Mouse (Mus musculus) cerebellum, adult 8-10 months (tissue): Measurements from ENCODE around the gene Matn1.
A peak's percentile ranks its signal among the peaks of the same experiment; 100 is the strongest.

Experiments used
- DNase-seq: peaks from one replicate; pipeline ENCODE4 v3.0.0; 2022

Gene Matn1

DNA sequence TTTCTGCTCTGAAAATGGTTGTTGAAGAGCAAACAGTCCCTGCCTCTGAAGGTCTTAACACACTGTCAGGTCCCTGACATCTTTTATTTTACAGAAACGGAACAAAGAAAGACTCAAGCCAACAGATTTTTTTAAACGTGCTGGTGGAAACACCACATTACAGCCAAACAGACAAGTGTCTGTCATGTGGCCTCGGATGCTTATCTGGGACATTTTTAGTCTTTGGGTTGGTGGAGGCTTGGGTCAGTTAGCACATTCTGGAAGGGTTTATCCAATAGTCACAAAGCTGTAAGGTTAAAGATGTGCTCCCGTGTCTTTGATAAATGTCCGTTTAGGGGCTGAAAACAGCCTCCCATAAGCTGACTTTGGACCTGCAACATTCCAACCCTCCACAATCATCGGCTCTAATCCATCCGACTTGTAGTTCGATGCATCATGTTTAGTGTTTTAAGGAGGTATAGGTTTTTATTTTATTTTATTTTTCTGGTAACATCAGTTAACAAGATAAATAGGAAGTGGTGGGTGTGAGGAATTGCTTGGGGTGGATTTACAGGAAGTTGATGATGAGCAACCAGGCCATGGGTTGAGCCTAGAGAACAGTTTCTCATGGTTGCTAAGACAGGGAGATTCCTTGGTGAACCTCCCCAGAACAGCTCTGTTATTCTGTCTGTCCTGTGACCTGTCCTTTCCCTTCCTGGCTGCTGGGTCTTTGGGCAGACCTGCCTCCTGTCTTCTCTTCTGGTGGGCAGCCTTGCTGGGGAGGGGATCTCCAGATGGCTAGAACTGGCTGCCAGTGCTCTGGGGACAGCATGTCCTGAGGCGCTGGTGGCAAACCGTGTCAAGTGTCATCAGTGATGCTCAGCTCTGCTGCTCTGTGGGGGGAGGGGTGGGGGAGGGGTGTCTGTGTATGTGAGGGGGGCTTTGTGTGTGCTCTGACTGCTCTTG, 25.1 kb upstream of the Matn1 start:
- DNase-seq = no peak

DNA sequence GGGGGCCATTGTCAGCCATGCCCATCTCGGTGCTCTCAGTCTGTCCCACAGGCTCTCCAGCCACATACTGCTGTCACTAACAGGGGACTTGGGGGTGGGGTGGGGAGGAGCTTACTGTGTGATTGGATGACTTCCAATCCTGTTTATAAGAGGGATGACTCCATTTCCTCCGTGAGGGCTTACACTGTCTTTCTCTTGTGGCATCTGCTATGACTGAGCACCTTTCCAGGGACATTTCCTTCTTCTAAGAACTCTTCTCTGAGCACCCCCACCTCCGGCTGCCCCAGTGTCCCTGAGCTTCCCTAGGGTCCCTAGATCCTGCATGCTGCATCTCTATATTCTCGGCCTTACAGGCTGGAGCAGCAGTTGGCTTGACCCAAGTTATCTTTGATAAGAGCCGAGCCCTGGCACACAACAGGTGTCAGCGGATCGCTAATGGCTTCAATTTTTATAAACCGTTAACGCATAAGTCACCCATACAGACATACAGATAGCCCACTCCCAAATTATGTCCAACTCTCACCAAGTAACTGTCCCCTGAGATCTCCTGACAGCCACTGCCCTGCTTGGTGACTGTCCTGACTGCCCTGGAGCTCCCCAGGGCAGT, 24.3 kb upstream of the Matn1 start:
- no peak for DNase-seq

DNA sequence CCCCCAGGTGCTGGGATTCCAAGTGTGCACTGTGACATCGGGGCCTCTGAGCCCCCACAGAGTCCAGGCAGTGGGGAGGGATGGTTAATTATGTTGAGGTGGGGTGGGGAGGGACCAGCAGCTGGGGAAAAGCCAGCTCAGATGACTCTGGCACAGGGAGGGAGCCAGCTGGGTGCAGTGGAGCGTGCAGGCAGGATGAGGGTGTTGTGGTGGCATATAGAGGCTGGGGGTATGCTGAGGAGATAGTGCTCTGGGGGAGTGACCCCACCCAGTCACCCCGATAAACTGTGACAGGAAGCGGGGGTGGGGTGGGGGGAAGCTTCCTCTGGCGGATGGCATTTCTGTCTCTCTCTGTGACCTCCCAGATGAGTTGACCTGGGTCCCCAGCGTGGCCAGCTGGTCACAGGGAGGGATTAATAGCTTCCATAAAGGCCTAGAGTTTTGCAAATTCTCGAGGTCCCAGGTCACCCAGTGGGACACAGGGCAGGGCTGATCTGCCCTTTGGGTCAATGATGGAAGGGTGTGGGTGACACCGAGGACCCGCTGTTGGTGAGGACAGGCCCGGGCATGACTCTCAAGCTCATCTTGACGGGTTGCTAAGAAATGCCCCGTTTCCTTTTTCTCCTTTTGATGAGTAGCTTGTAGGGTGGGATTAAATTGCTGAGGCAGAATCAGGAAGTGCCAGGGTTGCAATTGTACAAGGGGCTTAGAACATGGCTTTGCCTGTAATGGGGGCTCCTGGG, 23.1 kb upstream of the Matn1 start:
- no peak for DNase-seq

DNA sequence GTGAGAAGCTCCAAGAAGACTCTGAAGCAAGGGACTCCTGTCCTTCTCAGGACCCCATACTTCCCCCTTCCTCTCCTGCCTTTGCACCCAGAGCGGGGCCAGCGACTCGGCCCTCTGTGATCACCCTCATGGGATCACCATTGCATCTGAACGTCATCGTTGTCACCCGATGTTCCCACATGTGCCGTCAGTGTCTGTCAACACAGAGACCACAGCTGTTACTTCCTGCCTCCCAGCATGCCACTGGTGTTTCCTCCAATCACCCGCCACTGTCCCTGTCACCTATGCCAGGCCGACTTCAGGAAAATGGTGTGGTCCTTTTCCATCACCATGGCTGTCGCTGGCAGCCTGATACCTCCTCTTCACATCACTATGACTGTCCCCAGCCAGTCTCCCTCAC, 22.2 kb upstream of the Matn1 start:
- no peak for DNase-seq

DNA sequence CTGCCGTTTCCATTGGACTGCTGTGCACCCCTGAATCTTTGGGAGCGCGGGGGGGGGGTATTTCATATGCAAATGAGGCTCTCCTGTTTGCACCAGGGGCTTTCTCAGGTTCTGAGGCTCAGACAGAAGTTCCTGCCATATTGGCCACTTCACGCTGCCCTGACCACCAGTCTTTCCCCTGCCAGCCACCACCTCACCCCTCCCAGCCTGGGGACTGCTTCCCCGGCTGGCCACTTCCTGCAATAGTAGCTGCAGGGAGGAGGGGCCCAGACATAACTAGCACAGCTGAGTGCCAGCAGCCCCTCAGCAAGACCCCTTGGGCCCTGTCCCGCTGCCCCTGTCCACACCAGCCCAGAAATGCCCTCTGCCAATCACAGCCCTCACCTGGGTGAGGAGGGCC, 17.9 kb upstream of the Matn1 start:
- DNase-seq = no peak

DNA sequence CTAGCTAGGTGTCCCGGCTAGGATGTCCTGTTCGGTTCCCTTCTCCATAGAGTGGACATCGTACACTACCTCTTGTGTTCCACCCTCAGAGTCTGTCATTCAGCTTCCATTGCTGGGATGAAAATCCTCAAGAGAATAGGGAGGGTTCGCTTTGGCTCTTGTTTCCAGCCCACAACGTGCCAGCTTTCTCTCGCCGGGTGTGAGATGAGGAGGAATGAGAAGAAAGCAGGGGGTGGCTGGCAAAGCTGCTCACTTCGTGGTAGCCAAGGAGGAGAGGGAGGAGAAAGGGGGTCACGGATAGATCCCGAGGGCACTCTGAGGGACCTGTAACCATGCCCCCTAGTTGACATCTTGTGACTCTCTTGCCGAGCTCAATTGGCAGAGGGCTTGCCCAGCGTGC, 16.4 kb upstream of the Matn1 start:
- DNase-seq = no peak

DNA sequence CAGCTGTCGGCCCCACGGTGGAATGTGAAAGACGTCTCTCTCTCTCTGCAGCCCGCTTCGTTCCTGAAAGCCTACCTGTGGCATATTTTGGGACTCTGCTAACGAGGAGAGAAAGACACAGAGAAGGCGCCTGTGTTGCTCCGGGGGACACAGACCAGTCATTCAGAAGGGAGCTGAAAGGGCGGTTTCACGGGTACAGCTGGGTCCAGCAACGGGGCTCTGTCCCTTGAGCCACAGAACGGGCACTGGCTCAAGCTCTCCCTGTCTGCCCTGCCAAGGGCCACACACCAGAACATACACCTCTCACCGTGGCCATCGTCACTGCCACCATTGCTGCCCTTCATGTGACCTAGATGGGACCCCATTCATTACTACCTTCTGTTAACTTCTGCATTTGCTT, 1.5 kb upstream of the Matn1 start:
- DNase-seq = no peak

DNA sequence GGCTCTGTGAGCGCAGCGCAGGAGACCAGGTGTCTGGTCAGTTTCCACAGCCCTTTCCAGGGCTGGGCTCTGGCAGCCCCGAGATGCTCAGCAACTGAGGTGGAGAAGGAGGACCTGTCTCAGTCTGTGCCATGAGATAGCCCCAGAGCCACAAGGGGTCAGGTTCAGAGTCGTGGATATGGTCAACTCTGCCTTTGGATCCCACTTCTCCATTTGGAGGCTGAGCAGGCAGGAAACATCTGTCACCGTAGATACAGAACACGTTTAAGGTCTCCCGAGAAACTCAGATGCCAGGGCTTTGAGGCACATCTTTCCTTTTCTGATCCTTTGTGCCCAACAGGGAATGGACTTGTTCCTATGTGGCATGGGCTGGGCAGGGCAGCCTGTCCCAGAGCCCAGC, 594 bp downstream of the Matn1 start:
- no peak for DNase-seq

DNA sequence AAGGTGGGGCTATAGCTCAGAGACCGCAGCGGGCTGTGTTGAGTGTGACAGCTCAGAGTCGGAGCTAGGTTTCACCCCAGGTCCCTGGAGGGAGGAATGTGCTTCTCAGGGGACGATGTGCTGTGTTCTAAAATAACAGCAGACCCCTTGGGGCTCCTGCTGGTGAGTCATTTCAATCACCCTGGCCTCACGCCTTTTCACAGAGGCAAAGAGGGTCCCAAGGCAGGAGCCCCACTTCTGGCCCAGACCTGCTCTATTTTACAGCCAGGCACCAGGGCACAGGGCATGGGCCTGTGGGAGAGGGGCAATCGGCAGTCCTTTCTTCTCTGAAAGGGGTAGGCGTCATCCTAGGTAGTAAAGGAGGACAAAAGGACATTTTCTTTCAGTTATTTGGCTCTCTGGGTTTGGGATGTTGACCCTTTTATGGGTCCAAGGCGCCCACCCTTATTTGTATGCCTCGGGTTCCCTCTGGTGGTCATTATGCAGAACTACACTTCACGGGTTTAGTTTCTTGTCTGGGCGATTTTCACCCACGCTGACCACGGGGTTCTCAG, 3.0 kb downstream of the Matn1 start:
- DNase-seq = peak; percentile 21

DNA sequence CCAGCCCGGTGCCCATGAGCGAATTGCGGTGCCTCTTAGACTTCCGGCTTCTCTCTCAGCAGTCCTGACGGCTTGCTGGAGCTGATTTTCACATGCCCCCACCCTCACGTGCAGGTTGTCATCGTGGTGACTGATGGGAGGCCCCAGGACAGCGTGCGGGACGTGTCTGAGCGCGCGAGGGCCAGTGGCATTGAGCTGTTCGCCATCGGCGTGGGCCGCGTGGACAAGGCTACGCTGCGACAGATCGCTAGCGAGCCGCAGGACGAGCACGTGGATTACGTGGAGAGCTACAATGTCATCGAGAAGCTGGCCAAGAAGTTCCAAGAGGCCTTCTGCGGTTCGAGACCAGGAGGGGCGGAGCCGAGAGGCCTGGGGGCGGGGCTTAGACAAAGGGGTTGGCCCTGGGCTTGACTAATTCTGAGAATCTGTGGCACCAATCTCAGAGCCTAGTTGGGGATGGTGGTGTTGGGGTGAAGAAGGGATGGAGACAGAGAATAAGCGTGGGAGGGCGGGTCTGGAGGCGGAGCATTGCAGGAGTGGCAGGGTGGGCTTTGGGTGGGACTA, 5.7 kb downstream of the Matn1 start:
- no peak for DNase-seq

DNA sequence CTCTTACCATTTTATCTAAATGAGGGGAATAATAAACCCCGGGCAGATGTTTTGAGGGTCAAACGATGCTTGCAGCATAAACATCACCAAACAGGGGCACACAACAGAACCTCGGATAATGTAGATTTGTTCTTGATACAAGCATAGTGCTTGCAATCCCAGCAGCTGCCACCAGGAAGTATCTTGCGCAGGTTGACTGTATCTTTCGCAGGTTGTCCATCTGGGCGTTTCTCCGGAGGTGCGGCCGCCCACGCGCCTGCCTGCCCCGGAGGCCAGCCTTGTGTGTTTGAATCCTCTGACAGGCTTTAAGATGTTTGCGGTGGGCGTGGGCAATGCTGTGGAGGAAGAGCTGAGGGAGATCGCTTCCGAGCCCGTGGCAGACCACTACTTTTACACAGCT, 8.3 kb downstream of the Matn1 start:
- DNase-seq = peak; percentile 27

DNA sequence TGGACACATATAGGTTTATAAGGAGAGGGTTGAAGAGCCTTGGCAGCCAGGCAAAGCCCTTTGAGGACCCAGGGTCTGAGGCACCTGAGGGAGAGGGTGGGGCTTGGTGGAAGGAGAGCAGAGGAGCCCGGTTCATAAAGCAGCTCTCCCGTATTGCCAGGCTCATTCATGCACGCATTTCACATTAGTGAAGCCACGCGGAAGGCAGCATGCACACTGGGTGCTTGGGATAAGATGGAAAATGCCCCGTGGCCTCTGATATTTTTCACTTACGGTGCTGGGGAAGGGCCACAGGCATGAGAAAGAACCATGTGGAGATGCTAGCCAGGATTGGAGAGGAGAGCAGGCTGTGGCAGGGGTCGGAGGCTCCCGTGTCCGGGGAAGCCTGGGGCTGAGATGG, 13.0 kb downstream of the Matn1 start:
- DNase-seq = no peak

DNA sequence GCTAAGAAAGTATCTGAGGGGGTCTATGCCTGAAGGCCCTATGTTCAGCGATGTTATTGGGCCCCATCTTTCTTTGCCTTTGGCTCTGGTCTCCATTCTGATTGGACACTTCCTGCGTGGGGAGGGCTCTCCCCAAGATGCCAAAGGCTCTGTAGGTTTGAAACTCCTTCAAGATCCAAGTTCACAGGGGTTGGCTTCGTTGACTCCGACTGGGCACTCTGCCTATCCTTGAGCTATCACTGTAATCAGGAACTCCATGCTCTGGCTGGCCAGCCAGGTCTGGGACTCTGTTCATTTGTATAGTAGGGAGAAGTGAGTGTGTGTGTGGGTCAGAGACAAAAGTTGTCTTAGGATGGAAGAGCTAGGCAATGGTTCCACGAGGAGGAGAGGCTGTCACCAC, 14.6 kb downstream of the Matn1 start:
- DNase-seq = no peak

DNA sequence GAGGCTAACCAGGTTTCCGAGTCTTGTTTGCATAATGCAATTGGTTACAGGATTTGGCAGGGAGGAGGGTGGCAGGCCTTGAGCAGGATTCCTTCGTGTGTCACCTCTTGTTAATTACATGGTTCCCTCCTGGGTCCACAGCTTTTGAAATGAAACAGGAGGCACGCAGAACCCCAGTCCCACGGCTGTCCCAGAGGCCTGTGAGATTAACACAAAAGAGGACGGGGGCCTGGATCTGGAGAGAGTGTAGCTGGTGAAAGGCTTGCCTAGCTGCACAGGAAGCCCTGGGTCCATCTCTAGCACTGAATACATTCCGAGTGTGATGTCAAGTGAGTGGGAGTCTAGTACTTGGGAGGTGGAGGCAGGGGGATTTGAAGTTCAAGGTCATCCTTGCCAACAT, 15.5 kb downstream of the Matn1 start:
- no peak for DNase-seq

DNA sequence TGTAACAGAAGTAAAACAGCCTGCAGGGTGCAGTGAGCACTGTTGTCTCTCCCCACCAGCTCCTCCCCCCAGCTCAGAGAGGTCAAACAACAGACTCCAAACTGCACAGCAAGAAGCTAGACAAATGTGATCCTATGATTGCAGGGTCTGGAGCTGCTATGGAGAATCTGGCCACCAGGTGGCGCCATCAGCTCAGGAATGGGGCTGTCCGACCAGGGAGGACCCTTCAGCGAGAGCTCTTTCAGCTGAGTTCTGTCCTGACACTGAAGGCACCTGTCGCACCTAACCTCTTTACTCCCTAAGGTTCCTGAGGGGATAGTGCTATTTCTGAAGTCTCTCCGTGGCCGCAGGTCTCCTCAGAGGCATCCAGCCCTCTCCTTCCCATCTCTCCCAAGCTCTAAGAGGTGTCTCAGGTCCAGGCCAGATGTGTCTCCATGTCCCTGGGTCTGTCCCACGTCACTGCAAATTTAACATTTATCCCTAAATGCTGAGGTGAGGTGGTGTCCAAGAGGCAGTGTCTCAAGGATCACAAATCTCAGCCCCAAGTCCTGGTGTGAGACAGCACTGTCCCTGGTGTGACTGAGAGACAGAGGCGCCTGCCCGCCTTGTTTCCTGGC, 16.0 kb downstream of the Matn1 start:
- peak; percentile 91 for DNase-seq

DNA sequence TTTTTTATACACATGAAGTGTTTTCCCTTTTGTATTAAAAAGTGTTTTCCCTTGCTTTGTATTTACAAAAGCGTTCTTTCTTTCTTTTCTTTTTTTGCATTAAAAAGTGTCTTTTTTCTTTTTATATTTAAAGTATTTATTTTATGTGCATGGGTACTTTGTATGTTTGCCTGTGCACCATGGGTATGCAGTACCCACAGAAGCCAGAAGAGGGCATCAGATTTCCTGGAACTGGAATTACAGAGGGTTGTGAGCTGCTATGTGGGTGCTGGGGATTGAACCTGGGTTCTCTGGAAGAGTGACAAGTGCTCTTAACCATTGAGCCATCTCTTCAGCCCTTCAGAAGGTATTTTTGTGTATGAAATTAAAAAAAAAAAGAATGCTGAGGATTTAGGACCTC, 27.1 kb downstream of the Matn1 start:
- no peak for DNase-seq

DNA sequence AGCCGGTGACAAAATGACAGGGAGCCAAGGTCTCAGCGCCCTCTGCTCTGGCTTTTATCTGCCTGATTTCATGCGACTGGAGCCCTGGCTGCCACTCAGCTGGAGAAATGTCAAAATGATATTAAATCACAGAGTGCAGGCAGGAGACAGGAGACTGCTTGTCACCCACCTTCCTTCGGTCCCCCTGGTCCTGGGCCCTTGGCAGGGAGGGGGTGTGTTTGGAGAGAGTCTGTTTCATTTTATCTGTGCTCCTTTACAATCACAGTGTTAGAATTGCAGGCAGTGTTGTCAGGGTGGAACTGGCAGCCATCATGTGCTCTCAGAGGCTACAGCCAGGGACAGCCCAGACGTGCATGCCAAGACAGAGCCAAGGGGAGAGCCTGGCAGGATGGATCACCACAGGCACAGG, 28.2 kb downstream of the Matn1 start:
- peak; percentile 36 for DNase-seq

DNA sequence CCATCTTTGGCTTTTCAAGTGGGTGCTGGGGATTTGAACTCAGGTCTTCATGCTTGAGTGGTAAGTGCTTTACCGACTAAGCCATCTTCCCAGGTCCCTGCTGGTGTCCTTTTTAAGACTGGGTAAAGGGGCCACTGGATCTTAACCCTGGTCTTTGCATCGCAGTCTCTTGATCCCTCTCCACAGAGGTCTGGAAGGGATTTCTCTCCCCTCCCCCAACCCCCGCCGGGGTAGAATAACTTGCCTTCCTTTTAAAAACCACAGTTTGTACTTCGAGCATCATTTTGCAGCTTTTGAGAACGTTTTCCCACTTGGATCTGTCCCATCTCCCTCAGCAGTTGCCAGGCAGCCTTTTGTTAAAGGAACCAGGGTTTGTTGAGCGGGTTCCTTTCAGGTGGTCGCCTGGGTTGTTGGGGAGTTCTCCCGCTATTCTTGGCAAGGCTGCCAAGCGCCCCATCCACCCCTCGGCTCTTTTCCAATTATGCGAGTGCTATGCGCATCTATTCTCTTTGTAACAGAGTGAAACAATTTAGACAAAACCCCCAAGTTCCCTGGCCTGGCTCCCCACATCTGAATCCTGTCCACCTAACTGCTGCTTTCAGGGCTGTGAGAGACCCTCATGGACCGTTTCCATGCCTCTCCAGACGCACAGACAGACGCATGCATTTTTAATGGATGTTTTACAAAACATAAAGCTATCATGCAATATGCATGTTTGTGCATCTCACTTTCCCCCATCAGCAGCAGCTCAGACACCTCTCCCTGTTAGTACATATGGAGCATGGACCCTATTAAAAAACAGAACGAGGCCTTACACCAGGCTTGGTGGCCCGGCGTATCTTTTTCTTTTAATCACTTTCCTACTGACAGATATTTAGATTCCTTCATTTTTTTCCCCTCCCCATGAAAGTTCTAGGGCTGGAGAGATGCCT, 29.4 kb downstream of the Matn1 start:
- no peak for DNase-seq

DNA sequence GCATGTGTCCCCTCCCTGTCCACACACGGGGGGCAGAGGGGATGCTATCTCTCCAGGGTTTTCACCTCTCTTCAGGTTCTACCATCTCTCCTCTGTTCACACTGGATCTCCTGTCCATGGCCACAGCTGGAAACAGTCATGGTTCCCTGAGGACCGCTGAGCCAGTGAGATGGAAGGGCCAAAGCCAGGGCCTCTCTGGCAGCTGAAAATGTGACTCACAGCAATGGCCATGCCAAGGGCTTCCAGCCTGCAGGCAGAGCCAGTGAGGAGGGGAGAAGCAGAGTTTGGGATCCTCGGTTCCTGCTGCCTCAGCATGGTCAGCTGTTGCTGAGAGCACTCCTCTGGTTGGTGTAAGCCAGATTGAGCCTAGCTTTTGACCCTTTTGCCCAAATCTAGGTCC, 34.8 kb downstream of the Matn1 start:
- DNase-seq = no peak

DNA sequence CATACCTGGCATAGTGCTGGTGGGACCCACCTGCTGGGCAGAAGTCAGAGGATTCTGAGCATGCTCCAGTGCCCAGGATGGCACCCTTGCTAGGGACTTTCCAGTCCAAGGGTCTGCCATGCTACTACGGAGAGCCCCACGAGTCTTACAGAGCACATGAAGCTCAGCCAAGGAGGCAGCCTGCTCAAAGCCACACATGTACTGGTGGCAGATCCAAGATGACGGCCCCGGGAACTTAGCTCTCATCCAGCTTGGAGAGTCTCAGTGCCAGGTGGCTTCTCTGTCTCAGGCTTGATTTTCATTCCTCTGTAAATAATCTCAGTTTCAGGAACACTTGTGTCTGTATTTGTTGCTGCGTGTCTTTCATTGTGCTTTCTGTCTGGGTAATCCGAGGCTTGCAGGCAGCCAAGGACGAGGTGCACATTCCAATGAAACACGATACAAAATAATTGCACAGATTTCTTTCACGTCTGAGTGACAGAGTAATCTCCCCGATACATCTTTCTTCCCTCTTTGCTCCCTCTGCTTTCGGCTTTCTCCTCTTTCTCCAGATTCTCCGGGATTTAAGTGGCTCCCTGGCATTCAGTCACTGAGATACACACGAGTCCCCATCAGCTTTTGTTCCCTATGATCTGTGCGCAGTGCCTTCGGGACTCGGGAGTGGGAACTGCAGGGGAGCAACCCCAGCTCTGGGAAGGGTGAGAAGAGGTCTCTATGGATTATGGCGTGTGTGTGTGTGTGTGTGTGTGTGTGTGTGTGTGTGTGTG, 40.4 kb downstream of the Matn1 start:
- DNase-seq = no peak

DNA sequence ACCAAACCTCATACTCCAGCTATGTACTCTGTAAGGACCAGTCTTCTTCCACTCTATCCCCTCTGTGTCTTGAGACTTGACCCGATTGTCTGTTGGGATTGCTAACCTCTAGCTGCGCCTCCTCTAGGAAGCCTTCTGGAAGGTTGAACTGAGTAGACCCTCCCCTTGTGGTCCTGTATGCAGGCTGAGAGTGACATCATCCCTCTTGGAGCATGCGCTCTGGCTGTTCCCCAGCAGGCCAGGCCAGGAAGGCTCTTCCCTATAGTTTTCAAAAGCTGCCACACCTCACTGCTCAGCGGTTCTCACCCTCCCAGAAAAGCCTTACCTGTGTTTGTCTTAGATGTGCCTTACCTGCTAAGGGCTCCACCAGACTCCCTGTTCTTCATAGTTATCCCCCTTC, 42.9 kb downstream of the Matn1 start:
- DNase-seq = no peak
